Mouse (Mus musculus) c-Kit-negative CD71-positive TER-119-positive erythroid progenitor cells, embryonic 14.5 days (primary cell): Measurements from ENCODE around the gene Gm45753.

ENCODE experiments used
- DNase-seq: peaks from one replicate; pipeline ENCODE4 v3.0.0-alpha.2; 2013; ENCODE audit warnings: low read depth, low spot score

Gene Gm45753

GRCm38 (mm10) chr8:45277453-45277852, 30.8 kb downstream of the Gm45753 start:
- no peak for DNase-seq

- DNase-seq, result no peak
Measured at GRCm38 (mm10) chr8:45274317-45274716, 33.9 kb downstream of the Gm45753 start.

DNA sequence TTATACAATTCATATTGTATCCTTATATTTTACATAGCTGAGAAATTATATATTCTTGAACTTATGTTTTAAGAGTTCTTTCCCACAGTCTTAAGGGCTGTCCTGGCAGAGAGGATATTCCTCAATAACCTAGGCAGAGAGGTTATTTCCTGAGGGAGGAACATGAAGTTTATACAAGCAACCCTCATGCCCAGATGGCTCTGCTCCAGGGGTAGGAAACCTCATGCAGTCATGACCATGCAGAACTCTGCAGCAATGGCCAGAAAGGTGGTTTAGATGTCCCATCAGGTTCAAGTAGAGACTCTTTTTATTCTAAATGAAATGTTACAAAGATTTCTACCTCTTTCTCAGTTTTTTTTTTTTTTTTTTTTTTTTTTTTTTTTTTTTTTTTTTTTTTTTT, 39.2 kb downstream of the Gm45753 start:
- no peak for DNase-seq

DNA sequence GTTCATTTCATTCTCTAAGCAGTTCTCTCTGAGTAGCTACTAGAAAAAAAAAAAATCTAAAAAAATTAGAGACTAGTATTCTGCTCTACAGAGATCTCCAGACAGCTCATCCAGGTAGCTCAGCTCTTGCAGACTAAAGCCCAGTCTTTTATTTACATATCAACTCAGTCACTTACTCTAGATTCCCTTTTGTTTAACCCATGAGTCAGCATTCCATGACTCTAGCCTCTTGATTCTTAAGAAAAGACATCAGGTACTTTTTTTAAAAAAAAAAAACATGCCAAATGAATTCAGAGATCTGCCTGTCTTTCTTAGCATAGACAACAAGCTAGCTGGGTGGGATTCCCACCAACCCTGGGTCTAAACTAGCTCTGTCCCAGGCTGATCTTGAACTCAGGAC, 39.8 kb downstream of the Gm45753 start:
- no peak for DNase-seq

DNA sequence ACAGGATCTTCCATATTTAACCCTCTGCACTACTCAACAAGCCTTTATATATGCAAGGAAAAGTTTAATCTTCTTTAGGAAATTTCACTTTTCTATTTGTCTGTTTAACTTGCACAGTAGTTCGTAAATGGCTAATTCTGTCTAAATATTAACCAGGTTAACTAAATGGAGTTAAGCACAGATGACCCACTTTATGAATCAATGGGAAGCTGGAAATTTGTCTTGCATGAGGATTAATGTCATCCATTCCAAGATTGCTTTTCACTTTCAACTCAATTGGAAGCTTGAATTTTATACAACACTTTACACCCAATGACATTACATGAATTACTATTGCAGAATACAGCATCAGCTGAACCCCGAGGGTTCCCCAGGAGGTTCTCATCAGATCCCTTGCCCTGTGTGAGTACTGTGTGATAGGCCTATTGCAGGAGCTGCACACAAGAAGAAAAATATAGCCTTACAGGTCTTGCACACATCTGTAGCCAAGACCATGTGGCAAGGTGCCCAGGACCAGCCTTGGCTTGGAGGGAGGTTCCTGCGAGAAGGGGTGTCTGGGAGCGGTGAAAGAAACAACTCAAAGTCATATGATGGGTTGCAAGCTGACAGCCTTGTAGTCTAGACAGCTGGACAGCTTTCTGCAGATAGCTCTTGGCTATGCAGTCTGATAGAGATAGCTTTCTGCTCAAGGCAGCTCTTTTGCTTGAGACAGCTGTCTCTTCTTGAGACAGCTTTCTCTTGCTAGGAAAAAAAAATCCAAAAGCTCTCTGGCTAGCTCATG, 40.5 kb downstream of the Gm45753 start:
- DNase-seq, result no peak

DNA sequence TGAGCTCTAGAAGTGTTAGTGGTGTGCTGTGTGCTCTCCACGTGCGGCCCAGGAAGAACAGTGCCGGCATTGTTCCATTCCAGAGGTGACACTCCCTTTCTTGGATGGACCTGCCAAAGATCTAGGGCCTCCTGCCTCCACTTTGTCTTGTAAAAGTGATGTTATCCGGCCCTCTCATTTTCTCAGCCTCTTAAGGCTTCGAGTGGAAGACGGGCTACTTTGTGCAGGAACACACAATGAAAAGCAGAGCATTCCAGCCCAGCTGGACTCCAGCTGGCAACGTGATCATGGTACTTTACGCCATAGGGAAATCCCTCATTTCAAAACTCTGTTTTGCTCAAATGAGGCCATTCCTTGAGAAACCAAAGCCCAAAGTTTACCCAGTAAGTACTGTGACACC, 41.3 kb downstream of the Gm45753 start:
- DNase-seq, result no peak

GRCm38 (mm10) chr8:45264918-45265317, 43.3 kb downstream of the Gm45753 start:
- no peak for DNase-seq

GRCm38 (mm10) chr8:45262851-45263250, 45.4 kb downstream of the Gm45753 start:
- DNase-seq, result no peak

DNA sequence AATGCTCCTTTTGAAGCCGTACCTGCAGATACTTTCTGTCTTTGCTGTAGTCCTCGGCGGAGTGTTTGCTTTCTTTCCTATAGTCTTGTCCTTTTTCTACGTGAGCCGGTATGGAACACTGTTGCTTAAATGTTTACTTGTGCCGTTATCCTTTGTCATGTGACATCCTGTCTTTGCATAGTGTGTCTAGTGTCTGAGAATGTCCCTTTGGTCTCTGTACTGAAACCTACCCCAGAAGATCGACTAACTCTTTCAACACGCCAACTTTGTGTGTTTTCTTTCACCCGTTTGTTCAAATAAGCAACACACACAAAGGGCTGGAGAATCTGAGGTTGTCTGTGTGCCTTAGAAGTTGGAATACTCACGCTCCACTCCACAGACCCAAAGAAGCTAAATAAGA, 46.3 kb downstream of the Gm45753 start, which contains the start of gene F11:
Gene F11 (minus strand): TSS at position 112 of the 400 bp plus-strand sequence.
- no peak for DNase-seq

- DNase-seq, result no peak
Measured at GRCm38 (mm10) chr8:45258421-45258820, 49.8 kb downstream of the Gm45753 start.

DNA sequence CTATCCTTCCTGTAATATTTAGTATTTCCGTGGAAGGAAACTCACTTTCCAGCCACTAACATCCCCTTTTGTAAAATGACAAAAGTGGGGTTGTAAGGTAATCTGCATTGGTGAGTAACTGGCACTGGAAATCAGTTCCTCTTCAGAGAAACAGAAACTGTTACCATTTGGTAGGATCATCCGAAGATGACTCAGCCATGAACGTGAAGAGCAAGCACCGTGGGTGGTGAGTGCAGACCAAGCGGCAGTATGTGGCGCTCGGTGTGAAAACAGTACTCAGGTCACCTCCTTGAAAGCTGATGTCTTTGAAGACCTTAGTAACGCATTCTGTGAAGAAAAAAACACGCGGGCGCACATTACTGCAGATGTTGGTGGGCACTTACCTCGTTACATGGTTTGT, 53.2 kb downstream of the Gm45753 start:
- DNase-seq, result no peak

DNA sequence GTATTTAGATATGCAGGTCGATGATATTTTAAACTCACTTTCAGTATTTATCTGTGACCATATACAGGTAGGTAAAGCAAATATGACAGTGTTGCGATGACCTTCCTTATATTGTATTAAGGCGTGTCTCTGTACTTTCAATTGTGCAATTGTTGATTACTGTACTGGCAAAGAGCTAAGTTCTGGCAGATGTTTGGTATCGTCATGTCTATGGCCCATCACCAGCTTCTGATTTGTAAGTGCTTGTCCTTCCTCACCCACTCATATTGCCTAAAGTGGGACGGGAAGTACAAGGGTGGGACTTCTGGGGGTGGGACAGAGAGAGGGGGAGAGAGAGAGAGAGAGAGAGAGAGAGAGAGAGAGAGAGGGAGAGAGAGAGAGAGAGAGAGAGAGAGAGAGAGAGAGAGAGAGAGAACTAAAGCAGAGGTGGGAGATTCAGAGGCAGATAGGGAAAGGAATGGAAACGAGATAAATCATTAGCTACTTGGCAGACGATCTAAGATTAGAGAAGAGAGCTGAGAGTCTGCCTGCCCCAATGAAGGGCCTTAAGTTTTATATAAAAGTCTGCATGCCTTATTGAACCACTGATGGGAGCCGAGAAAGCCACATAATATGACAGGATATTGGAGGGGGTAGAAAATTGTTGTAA, 53.9 kb downstream of the Gm45753 start:
- DNase-seq, result no peak

GRCm38 (mm10) chr8:45253586-45253985, 54.7 kb downstream of the Gm45753 start:
- DNase-seq, result no peak

GRCm38 (mm10) chr8:45253111-45253510, 55.2 kb downstream of the Gm45753 start:
- DNase-seq, result no peak

- DNase-seq, result no peak
Measured at GRCm38 (mm10) chr8:45246307-45246706, 62.0 kb downstream of the Gm45753 start.

GRCm38 (mm10) chr8:45239363-45239762, 68.9 kb downstream of the Gm45753 start:
- no peak for DNase-seq

- no peak for DNase-seq
Measured at GRCm38 (mm10) chr8:45238282-45238681, 70.0 kb downstream of the Gm45753 start.

DNA sequence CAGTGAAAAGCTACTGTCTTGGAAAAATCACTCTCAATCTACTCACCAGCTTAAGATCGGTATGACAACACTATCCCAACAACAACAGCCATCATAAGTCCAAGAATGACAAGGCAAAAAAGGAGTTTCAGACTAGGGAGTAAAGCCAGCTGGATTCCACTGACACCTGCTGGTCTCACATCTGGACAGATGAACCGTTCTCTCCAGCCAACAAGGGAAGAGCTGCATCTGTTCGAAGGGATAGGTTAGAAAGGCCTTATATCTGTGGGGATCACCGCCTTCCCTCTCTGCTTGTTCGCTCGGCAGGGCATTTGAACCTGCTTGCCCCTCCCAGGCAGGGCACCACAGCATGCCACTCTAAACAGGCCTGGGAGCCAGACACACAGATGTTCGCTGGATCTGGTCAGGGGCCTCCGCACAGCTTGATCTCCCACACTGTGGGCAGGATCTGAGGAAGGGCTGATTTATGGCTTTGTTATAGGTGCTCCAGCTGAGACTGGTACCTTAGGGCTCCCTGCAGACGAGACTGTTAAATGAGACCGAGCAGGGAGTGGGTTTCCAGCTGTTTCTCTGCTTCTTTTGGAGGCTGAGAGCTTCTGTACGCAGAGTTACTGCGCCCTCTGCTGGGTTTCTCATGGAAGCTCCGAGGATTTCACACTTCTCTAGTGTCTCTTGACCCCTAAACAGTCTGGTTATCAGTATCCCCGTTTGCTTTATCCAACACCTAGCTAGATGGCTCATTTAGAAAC, 71.9 kb downstream of the Gm45753 start:
- no peak for DNase-seq

- DNase-seq, result no peak
Measured at GRCm38 (mm10) chr8:45235228-45235627, 73.0 kb downstream of the Gm45753 start.

DNA sequence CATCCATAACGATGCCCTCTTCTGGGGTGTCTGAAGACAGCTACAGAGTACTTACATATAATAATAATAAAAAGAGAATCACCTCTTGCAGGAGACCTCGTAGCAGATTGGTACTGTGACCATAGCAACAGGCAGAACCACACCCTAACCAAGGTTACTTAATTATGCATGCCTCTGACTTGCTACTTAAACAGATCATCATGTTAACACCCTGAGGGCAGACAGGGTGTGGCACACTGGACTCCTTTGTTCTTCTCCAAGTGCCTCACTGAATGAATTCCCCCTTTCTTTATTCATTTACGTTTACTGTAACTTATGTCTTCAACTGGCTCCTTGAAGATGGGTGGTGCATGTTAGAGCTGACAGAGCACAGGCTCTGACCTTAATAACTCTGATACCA, 75.0 kb downstream of the Gm45753 start:
- DNase-seq, result no peak
